Mouse (Mus musculus) lung, postnatal 0 days (tissue): Measurements from ENCODE around the gene Tyms.

Experiments
- CTCF ChIP-seq: IDR thresholded peaks from 2 replicates; pipeline ENCODE4 v1.5.1; 2016; ENCODE audit warnings: antibody characterized with exemption, mild to moderate bottlenecking
- EP300 ChIP-seq: IDR thresholded peaks from 2 replicates; pipeline ENCODE4 v1.6.1; 2016; ENCODE audit warnings: antibody characterized with exemption, mild to moderate bottlenecking, control low read depth

GRCm38 (mm10) chr5:30109899-30110298 is 36.5 kb upstream of the Tyms start:
- no peak for TF ChIP-seq CTCF
- TF ChIP-seq EP300, result no peak
